Mouse (Mus musculus) cerebellum, adult 9-10 months (tissue): Measurements from ENCODE around the gene Zic1.

ENCODE experiments used
- DNase-seq: peaks from one replicate; pipeline ENCODE4 v3.0.0; 2022

The Zic1 gene

DNA sequence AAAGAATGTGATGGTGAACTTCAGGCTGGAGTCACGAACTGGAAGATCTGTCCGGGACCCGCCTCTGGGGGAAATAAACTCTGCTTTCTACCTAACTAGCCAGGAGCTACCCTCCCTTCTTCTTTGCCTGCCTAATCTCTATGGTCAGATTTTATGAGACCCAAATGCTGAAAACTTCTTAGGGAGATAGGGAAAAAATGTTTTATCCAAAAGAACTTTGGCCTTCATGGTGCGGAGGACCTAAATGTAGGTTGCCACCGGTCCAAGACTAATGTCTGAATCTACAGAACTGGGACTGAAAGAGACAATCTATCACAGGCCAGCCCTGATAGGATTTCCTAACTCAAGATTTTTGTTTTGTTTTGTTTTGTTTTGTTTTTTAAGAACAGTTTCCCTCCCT is 14.2 kb downstream of the Zic1 start:
- DNase-seq: peak; percentile 63

DNA sequence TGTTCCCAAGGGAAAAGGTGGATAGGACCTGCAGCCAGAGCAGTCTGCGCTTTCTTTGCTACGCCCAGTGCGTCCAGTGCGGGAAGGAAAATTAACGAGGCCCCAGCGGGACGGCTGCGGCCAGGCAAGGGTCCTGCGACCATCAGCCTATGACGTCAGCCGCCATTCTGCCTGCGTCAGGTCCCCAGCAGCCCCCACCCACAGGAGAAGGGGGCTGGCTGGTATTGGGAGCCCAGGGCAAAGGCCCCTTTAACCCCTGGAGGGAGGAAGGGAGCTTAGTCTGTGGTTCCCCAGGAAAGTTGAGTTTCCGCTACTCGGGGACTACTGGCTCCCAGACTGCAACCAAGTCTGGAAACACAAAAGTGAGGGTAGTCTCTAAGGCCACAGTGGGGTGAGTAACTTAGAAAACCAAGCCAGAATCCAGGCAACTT is 14.7 kb downstream of the Zic1 start:
- DNase-seq: peak; percentile 75

DNA sequence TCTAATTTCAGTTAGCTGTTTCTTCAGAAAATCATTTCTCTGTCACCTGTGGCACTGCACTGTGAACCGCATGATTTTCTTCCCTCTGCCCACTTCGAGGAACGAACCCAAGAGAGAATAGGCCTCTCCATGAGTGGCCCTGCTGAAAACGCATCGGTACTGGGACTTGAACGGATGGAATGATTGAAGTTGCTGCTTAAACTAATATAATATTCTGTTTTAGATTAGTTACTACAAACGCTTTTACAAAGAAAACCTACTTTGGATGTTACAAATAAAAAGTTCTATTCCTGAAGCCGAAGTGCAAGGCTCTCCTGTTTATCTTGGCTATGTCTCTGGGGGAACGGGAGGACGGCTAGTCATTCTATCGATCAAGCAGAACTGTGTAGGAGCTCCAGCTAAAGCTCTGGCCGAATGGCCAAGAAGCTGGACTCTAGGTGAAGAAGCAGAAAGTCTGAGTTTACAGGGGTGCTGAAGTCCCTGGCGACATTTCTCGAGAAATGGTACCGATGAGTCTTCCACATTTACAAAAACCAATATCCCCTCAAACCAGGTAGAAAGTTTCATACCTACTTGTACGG is 15.3 kb downstream of the Zic1 start:
- peak; percentile 75 for DNase-seq

DNA sequence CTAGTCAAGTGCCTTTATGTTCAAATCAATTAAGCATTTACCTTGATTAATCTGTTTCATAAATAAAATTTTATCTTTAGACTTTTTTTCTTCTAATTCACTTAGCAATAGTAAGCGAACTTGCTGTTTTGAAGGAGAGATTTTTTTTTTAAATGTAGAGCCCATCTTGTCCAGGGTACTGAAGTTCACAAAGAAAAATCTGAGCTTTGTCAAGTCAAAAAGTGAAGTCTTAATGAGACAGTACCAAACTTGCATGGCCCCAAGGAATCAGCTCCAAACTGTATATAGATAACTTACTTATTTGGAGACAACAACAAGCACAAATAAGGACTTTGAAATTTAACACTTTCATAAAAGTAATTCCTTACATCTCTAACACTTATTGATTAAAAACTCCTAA is 16.9 kb downstream of the Zic1 start:
- DNase-seq: peak; percentile 57

DNA sequence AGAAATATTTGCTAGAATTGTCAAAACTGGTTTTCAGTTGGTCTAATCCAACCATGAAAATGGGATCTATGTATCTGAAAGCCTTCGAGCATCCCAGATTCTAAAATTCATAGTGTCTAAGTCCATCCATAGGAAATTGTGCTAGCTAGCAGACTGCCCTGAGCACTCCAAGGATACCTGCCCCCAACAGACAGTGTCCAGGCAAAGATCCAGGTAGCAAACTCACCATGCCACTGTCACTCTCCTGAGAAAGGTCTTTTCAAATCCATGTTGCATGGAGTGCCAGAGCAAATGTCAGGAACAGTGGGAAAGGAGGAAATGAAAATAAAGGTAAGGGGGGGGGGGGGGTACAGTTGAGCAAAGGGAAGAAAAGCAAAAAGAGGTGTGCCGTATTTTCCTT is 18.0 kb downstream of the Zic1 start:
- DNase-seq: peak; percentile 88
